Mouse (Mus musculus): Measurements from ENCODE around the gene Prkg2. TPM values are rescaled to one million over a fixed set of nuclear protein-coding genes. Genes with fewer than 3 reads are reported as not detected.

The Prkg2 gene
- total RNA-seq, 2 experiments from 2014 or later, result not detected

- no peak for ATAC-seq (ENCODE audit: poor library complexity, severe bottlenecking)
Observed at GRCm38 (mm10) chr5:98918716-98919115, 118.4 kb downstream of the Prkg2 start.

DNA sequence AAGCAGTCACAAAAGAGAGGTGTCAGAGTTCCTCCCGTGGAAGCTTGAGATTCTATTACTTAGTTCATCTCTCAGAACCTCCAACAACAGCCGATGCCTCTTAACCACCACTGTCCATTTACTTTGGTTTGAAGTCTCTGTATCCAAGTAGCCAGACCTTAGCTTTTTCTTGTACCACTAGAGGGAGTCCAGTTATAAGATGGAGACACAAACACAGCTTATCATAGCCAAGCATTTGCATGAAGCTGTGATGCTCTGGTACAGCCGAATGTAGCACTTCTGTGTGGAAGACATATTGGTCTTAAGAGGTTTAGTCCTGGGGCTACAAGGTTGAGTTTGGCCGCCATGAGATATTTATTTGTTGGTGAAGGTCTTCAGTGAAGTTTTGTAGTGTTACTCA lies 134.8 kb downstream of the Prkg2 start:
- no peak for ATAC-seq (ENCODE audit: poor library complexity, severe bottlenecking)

GRCm38 (mm10) chr5:98900926-98901325 lies 136.2 kb downstream of the Prkg2 start:
- ATAC-seq (ENCODE audit: poor library complexity, severe bottlenecking), result no peak

DNA sequence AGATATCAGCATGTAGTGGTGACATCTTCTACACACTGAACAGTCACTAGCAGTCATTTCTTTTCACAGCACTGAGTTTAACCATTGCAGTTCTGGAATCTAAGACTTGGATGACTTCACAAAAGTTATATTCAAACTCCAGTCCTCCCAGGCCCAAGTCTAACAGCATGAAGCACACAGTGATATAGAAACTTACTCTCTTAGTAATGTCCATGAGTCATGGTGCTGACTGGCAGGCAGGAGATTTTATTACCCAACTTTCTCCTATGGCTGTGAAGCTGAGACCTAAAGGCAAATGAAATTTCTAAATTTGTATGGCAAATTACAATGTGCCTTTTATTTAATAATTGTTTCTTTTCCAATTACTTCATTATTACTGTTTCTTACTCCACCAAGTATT lies 139.2 kb downstream of the Prkg2 start:
- ATAC-seq (ENCODE audit: poor library complexity, severe bottlenecking), result no peak

DNA sequence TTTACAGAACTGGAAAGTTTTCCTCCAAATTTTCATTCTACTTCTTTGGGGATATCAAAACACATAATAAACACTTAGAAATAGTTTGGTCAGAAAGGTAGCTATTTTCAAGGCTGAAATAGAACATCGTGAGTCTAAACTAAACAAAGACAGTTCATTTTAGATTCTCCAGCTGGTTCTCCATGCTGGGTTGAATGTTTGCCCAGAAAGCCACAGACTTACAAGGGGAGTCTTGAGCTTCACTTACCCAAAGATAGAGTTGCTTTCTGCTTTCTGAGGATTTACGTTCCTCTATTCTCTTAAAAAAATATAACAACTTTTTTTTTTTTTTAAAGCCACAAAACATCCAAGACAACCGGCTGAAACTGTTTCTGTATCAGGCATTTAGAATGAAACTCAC lies 142.9 kb downstream of the Prkg2 start:
- no peak for ATAC-seq (ENCODE audit: poor library complexity, severe bottlenecking)

- ATAC-seq (ENCODE audit: poor library complexity, severe bottlenecking), result no peak
Observed at GRCm38 (mm10) chr5:98890544-98891050, 146.6 kb downstream of the Prkg2 start.

DNA sequence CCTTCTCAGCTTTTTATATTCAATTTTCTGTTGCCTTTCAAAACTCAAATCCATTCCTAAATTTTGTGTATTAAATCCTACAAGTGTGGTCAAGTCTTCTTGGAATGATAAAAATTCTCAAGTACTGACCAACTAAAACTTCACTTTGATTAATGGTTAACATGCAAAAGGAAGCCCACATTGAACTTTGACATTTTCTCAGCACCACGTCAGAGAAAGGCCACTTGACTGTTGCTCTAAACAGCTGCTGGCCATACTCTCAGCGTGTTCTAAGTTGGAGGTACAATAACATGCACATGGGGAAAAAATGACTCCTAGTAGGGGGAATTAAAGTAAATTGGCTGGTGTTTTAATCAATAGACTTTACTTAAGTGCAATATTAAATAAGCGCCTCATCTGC lies 155.1 kb downstream of the Prkg2 start:
- no peak for ATAC-seq (ENCODE audit: poor library complexity, severe bottlenecking)

Other genes starting within 250 kb of the Prkg2 start
- gene Bmp3, start 182.9 kb downstream of the Prkg2 start, total RNA-seq (2015), result not detected in 2 replicates
- gene Bmp3, start 182.9 kb downstream of the Prkg2 start, total RNA-seq (2017), result not detected in 2 replicates